Mouse (Mus musculus) right cerebral cortex, adult 18-20 months (tissue): ENCODE data around the gene Lpin1.
A peak's percentile ranks its signal among the peaks of the same experiment; 100 is the strongest.

ENCODE experiments used
- DNase-seq: peaks from one replicate; pipeline ENCODE4 v3.0.0; 2022; ENCODE audit warnings: mixed read lengths

Lpin1 gene

DNA sequence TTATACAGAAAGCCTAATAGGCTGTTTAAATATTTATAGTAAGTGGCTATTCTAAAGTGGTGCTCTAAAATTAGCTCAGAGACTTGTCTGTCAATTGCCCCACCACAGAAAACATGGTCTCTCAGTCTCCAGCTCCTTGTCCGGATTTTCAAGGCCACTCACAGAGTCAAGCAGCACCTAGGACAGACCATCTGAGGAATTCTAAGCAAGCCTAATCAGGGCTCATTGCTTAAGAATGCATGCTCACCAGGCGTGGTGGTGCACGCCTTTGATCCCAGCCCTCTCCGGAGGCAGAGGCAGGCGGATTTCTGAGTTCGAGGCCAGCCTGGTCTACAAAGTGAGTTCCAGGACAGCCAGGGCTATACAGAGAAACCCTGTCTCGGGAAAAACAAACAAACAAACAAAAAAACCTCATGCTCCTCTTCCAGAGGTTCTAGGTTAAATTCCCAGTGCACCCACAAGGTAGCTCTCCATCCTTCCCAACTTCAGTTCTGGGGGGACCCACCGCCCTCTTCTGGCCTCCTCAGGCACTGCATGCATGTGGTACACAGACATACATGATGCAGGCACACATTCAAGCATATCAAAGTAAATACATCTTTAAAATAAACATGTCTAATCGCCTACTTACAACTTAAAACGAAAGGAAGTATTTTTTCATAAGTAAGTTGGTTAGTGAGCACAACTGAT, 40.2 kb downstream of the Lpin1 start:
- no peak for DNase-seq

DNA sequence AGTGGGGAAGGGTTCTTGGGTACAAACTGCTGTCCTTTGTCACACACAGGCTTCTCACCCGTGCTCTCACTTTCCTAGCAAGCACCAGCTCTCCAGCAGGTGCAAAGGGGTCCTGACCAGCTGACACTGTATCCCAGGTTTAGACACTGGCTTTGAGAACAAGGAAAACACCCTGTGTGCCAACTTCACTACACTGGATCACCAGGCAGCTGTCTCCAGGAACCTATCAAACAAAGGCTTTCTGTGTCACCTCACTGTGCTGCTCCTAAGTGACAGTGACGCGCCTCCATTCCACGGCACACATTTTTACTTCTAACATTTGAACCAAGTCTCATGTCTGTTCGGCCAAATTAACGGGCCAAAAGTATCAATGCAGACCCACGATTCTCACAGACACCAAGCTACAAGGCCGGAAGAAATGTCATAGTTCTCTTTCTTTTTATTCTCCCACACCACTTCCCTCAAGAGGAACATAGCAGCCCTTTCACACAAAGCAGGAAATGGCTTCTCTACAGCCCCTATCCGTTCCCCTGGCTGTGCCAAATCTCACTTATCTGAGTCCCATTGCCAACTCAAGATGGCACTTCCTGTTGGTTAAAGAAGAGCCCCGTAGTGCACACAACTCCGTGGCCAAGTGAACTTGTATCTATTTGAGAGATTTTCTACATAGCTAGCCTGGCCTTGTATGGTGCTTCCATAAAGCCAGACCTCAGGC, 41.7 kb downstream of the Lpin1 start:
- DNase-seq, result no peak

DNA sequence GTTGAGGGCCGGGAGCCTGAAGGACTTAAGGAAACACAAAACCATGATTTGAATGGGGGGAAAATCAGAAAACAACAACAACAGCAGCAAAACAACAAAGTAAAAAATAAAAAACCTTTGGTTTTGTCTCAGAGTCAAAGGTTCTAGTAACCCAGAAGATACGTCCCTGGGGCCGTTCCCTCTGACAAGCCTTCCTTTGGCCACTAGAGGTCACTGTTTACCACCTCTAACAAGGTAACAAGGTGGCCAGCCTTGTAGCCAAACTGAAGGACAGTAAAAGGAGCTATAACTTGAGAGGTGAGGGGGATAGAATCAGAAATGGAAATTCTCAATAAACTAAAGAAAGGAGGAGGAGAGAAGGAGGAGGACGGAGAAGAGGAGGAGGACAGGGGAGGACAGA, 42.3 kb downstream of the Lpin1 start:
- DNase-seq, result peak; percentile 45

DNA sequence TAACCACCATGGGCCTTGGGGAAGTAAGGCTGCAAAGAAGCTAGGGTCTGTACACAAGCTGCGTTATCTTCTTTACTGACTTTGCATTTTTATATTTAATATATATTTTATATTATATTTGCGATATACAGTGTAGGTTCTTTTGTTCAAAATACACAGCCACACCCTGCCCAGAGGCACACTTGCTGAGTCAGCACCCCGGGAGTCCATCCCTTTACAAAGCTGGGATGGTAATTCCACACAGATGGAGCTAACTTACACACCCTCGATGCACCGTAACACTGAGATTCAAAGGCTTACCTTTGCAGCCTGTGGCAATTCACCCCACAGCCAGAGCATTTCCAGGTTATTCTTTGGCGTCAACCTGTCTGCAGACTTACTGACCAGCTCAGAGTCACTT, 42.7 kb downstream of the Lpin1 start:
- DNase-seq, result no peak

DNA sequence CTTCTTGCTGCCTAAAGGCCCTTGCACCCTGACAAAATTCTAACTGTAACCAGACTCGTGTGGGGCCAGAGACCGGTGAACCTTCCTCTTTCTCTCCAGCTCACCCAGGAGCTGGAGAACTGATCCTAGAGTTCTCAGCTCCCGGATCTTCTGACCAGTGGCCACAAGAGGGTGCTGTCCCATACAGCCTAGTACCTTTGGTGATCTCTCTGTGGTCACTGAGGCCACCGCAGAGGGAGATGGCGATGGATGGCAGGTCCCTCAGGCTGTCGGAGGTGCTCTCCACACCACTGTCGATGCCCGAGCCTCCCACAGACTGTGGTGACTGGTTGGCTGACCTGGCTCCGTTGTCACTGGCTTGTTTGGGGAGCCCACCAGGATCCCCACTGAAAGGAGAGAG, 47.3 kb downstream of the Lpin1 start:
- DNase-seq, result peak; percentile 46

DNA sequence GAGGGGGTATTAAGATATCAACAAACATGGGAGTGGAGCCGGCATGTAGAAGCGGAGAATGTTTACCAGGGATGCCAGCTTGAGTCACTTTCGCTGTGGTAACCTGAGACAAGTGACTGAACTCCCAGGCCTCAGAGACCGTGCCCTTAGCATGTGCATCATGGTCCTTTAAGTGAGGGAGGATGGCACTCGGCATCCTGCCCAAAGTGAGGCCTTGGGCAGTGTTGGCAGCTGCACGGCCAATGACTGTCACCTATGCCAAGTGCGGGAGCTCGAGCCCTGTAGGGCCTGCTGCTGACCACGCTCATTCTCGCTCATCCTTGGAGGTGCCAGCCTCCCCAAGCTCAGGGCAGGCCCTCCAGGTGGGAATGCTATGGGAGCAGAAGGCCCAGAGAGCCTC, 48.1 kb downstream of the Lpin1 start:
- DNase-seq, result no peak

DNA sequence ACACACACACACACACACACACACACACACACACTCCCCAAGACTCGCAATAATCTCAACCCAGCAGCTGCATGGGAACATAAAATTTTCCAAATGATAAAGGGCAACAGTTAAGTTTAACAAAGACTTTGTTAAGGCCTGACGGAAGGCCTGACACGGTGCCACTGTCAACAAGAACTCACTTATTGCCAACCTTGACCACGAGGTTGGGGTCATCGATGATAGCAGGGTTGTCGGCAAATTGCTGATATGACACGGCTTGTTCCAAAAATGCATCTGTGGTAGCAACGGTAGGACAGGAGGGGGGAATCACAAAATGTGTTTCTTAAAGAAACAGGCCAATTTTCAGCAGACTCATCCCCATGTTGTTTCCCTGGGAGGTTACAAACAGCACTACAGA, 48.6 kb downstream of the Lpin1 start:
- no peak for DNase-seq

DNA sequence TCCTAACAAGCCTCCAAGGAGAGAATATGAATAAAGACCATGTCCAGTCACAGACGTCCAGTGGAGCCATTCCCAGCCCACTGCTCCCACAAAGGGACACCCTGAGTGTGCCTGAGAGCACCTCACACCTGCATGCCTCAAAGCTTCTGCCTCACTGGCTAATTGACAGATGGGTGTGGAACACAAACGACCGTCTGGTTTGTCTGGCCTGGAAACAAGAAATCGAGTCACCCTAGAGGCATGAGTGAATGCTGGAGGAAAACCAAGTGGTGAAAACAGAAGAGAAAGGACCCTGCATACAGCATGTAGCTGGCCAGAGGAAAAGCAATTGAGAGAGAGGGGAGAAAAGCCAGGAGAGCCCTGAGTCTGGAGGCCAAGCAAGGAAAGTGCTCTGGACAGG, 53.5 kb downstream of the Lpin1 start:
- no peak for DNase-seq

DNA sequence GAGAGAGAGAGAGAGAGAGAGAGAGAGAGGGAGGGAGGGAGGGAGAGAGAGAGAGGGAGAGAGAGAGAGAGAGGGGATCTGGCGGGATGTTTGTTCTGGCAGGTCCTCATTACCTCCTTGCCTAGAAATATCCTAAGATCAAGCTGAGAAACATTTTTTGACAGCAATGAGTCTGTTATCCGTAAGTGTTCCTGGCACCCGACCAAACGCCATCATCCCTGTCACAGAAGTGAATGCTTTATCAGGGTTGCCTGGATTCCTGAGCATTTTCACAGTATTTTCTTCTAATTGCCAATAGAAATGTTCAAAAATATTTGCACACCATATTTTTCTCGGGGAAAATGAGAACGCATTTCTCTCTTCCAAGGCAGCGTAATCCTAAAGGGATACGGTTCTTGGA, 56.6 kb downstream of the Lpin1 start:
- peak; percentile 39 for DNase-seq

DNA sequence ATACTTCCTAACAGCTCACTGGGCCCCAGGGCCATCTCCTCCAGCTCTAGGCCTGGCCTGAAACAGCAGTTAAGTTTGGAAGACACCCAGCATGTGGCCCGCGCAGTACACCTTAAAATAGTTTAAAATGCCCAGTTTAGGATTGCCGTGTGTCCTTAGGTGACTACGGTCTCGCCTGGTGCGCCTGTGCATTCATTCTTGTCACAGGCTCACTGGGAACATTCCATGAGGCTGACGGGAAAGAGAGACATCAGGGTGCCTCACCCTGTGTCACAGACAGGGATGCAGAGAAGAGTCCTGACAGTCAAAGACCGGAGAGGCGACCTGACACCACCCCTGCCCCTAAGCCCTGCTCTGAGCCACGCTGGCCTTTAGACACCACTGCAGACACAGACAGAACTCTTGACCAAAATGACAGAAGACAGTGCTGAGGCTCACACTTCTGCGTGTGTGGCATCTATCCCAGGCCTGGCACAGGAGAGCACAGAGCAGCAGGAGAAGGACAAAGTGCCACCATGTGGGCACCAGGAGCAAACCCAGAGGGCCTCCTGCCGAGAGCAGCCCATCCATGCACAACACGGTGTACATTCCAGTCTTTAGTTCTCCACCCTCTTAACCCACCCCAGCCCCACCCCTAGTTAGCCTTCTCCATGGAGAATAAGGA, 58.5 kb downstream of the Lpin1 start:
- DNase-seq, result no peak

DNA sequence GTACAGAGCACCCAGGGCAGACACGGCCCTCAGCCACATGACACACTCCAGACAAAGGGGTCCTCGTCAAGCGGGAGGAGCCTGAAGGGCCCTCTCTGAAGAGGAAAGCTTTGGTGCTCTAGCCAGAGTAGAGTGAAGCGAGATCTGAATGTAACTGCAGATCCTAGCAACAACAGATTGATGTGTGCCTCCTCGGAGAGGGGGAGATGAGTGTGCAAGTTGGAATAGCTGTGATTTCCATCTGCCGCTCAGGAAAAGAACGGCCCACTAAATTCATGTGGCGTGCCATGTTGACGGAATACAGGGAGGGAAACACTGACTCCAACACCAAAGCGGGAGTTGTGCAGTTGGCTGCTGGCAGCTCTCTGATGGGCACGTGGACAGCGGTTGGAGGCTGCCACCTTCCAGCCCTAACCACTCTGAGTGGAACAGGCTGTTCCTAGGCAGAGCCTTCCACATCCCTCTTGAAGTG, 59.7 kb downstream of the Lpin1 start:
- peak; percentile 39 for DNase-seq

DNA sequence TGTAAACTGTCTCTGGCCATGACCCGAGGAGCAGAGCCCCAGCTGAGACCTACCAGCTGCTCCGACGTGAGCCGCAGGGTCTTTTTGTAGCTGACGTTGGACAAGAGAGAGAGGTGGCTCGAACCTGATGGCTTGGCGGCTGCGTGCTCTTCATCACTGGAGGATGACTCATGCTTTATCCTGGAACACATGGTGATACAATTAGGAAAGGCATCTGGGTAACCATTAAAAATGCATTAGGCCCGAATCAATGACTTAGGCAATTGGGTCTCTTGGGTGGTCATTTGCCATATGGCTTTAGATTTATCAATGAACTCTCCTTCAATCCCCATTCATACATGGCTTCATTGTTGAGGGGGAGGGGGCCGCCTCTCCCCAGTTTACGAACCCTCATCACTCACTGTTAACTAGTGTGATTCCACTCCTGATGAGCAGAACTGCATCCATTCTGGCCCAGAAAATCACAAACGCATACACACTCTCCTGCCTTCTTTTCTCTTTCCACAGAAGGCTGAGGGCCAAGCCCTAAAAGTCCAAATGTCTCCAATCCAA, 61.9 kb downstream of the Lpin1 start:
- no peak for DNase-seq

DNA sequence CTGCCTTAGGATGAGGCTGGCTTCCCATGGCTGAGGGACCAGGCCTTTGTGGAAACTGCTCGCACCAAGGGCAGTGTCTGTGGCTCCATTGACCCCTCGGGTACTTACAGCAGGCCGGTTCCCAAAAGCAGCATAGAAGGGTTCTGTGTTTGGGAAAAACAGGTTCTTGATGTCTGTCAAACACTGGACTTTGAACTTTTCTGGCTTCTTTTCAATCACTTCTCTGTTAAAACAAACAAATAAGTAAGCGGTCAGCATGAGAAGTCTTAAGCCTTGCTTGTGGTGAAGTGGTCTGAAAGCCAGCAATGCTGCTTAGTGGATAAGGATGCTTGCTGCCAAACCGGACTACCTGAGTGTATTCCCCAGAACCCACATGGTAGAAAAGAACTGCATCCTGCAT, 69.2 kb downstream of the Lpin1 start:
- DNase-seq, result no peak

DNA sequence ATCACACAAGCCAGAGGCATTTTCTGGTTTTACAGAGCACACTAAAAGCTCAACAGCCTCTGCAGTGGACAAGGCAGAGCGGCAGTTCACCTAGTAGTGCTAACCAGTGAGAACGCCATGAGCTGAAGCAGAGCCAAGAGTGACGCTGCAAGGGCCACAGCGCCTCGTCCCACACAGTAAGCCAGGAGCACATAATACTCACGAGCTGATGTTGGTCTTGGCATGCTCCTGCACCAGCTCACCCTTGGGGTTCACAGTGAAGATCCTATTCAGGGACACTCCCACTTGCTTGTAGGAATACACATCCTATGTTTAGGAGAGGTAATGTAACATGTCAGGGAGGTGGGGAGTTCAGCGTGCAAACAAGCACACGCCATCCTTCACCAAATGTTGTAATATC, 70.1 kb downstream of the Lpin1 start:
- no peak for DNase-seq

DNA sequence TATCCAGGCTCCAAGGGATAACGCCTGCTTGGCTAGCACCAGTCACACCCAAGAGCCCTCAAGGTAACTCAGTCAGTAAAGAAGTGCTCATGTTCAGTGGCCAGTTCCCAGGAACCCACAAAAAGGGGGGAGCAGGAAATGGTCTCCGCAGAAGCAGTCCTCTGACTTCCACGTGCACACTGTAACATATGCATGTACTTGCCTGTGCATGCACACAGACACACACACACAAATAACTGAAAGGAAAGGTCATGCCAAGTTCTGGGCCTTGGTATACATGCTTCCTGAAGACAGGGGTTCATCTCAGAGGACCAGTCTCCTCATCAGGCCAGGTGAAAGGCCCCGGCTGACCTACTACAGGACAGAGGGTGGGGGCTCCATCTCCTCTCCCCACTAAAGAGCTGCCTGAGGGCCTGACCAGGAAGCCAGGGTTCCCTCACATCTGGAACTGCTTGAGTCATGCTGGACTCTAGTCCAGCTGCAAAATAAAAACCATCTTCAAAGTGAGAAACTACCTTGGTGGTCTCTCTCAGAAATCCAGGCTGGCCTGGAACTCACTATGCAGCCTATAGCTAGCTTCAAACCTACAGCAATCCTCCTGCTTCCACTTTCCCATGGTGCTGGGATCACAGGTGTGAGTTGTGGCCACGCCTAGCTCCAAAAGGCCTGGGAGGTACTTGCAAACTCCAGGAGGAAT, 70.7 kb downstream of the Lpin1 start:
- DNase-seq, result no peak

DNA sequence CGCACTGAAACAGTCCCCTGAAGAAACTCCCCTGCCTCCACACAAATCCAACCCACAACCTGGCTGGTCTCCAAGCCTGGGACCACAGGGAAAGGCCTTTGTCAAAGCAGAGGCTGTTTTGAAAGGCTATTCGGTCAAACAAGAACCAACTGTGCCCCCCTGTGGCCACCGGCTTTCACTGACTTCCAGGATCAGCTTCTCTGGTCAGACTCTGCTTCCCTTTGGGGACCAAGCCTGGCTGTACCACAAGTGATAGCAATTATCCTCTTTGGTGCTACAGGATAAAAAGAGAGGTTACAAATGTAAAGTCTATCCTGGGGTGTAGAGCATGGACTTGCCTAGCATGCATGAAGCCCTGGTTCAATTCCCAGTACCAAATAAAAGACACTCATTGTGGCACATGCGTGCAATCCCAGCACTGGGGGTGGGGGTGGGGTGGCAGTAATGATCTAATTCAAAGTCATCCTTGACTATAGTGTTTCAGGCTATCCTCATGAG, 77.4 kb downstream of the Lpin1 start:
- peak; percentile 81 for DNase-seq

DNA sequence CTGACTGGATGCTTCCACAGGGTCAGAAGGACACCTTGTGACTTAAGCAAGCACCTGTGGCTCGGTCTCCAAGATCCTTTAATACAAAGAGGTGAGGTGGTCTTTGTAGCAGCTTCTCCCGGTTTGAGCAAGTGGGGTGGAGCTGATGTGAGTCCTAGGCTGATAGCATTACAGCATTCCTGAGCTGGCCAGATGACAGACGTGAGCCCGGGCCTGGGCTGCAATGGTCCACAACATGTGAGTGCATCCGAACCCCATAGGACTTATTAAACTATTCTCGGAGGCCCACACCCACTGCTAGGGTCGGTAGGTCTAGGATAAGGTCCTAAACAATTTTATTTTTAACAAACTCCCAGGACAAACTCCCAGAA, 77.9 kb downstream of the Lpin1 start:
- no peak for DNase-seq

DNA sequence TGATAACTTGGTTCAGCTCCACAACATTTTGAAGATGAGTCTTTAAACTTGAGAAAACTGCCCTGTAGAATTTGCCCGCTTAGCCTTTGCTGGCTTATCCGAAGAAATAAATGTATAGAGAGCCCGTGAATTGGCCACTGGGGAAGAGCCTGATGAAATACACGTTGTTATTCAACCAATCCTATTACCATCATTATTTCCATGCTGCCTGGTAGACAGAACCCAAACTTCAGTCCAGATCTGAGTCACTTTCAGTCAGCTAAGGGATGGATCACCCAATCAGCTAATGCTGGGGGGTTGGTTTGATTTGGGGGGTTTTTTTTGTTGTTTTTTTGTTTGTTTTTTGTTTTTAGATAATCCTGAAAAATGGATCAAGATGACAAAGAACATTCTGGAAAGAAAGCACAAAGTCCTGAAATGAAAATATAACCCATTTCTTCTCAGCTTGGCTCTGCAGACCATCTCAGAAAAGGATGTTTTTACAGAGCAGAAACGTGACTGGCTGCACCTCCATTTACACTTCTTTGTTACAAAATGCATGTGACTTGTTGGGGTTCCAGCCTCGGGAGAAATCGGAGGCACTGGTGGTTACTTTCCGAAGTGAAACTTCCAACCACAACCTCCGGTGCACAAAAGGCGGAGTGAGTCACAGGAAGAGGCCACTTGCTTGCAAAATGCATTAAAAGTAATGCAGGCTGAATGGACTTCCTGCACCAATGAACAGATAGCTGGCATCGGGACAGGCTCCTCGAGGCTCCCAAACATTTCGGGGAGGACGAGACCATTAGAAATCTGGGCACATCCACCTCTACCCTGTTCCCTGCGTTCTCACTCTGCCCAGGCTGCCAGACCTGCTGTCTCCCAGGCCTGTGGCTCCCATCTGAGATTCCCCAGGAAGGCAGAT, 78.6 kb downstream of the Lpin1 start:
- DNase-seq, result peak; percentile 11

DNA sequence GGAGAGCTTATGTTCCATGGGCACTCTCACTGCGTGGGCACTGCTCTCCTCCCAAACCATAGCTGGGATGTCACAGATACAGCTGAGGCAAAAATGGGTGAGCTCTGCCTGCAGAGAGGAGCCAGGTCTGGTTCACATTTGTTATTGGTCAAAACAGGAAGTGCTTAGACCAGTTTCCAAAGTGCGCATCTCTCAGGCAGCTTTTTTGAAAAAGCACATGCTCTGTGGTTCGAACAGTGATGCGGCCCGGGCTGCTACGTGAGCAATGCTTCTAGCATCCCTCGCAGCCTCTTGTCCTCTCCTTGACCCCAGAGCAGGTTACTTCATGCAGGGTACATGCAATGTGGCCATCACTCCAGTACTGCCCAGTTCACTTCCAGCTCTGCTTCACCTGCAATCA, 82.1 kb downstream of the Lpin1 start:
- DNase-seq, result no peak

DNA sequence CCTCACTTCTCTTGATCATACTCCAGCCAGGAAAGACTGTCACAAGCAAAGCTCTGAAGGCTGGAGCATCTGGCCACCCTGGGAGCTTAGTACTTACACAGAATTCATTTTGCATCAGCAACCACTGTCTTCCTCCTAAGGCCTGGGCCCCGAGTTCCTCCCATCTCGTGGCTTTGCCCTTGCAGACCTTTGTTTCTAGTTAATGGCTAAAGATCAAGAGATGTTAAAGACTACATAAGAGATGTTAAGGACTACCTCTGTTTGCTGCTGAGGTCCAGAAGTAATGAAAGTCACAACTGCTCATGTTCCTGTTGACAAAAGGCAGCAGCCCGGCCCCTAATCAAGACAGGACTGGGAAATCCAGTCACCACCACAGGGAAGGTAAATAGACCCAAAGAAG, 82.8 kb downstream of the Lpin1 start:
- no peak for DNase-seq

DNA sequence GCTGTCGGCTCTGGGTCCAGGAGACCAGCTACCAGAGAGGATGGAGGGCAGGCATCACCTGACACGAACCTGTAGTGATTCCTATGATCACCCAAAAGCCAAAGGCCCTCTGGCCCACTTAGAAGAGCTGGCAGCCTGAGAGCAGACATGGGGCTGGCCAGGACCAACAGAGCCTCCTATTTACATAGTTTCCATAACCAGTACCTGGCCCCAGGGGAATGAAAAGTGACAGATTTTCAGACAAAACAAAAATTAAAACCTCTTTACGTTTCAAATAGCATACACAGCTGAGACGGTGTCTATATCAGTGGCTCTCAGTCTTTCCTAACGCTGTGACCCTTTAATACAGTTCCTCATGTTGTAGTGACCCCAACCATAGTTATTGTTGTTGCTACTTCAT, 83.9 kb downstream of the Lpin1 start:
- DNase-seq, result no peak

DNA sequence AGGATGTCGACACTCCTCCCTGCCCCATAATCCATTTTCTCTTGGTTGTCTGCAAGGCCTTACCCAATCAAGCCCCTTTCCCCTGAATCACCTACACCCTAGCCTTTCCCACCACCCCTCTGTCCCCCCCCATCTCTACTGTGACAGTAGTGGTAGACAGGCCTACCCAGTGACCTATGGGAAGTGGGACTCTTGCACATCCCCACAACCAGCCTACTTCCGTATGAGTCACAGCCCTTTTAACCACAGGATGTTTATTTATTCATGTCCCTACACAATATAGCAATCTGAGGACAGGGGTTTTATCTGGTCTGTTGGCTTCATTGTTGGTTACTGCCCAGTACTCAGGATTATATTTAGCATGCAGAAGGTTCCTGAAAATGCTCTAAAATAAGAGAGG, 84.6 kb downstream of the Lpin1 start:
- DNase-seq, result no peak
